Mouse (Mus musculus) lung, postnatal 36 days (tissue): ENCODE measurements around the gene Snx9.

ENCODE experiments used
- DNase-seq: peaks from one replicate; pipeline ENCODE4 v3.0.0; 2022; ENCODE audit warnings: mixed read lengths

Gene Snx9

GRCm38 (mm10) chr17:5807847-5808386, 33.2 kb upstream of the Snx9 start:
- peak; percentile 49 for DNase-seq

GRCm38 (mm10) chr17:5813863-5814640, 27.1 kb upstream of the Snx9 start:
- peak; percentile 40 for DNase-seq

DNA sequence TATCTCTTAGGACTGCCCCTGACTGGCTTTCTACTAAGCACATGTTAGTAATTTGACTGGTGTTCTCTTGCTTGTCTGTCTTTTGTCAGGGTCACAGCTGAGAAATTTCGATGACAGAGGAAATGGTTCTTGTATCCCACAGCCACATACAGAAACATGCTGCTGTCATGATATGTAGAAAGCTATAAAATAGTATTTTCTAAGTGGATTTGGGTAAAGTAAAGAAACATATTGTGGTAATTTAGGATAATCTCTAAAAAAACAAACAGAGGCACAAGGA, 26.5 kb upstream of the Snx9 start:
- DNase-seq: no peak

GRCm38 (mm10) chr17:5817871-5818270, 23.3 kb upstream of the Snx9 start:
- no peak for DNase-seq

DNA sequence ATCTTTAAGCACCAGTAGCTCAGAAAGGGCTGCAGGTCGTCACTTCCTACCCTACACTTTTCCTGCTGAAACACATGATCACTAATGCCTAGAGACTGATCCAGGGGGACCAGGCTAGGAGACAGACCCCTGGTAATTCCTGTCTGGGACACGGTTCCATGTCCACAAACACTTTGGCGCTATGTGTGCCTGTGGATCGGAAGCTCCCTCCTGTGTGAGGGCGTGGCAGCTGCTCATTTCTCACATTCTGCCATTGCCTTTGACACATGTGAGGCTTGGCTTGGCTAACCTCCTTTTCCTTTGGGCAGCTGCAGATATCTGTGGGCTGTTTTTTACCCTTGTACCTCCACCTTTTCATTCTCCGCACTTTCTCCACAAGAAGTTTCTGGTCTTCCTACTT, 22.0 kb upstream of the Snx9 start:
- DNase-seq: no peak

GRCm38 (mm10) chr17:5819799-5820201, 21.3 kb upstream of the Snx9 start:
- no peak for DNase-seq

DNA sequence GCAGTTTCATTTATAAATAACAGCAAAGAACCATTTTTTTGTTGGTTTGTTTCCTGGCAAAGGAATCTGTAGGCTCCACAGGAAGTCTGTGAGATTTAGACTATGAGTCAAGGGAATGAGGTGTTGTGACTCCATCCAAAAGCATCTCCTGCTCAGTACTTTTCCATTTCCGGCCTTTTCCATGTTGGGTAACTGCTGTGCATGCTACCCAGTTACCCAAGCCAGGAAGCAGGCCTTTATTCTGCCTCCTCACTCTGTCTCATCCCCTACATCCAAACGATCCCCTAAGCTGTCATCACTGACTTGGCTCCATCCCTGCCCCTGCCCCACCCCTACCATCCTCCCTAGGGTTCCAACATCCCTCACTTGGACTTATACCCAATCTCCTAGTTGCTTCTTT, 18.6 kb upstream of the Snx9 start:
- peak; percentile 33 for DNase-seq

DNA sequence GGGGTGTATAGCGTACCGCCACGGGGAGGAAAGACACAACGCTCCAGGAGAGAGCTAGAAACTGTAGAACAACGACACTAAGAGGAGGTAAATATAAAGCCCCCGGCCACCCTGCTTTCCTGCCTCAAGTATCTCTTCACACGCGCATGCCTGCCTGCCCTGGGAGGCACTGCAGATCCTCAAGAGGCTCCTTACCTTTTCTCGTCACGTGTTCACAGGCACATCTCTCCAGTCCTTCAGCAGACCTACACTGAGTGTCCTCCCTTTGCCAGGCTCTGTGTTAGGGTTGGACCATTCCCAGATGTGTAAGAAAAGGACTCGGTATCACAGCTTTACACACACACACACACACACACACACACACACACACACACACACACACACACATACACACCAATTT, 18.1 kb upstream of the Snx9 start:
- no peak for DNase-seq

DNA sequence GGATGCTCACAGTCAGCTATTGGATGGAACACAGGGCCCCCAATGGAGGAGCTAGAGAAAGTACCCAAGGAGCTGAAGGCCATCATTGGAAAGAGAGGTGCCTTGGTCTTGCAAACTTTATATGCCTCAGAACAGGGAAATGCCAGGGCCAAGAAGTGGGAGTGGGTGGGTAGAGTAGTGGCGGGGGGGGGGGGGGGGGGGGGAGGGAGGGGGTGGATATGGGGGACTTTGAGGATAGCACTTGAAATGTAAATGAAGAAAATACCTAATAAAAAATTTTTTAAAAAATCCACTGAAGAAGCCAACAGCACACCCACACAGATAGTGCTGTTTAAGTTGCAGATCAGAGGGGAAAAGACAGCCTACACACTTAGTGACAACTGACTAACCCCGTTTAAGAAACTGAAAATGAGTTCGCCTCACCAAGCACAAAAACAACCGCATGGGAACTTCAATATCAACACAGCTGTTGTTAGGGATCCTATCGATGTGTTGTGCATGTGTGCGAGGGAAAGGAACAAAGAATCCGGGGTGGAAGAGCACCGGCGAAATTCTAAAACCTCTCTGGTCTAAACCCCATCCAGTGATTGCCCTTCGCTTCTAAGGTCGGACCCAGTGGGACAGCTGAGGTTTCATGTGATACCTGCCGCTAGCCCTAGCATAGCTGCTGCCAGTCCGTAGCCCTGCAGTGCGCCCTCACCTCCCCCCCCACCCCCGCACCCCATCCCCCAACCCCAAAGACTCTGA, 13.1 kb upstream of the Snx9 start:
- DNase-seq: no peak

DNA sequence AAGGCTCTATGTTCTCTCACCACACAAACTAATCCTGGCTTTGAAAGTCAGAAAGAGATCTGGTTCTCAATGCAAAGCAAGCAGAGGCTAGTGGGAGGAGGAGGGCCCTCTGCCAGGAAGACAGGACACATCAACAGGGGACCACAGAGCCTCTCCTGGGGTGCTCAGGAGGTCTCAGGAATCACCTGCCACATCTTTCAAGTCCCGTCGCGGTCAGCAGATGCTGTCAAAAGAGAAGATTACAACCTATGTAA, 12.6 kb upstream of the Snx9 start:
- DNase-seq: no peak

GRCm38 (mm10) chr17:5828944-5829343, 12.2 kb upstream of the Snx9 start:
- no peak for DNase-seq

DNA sequence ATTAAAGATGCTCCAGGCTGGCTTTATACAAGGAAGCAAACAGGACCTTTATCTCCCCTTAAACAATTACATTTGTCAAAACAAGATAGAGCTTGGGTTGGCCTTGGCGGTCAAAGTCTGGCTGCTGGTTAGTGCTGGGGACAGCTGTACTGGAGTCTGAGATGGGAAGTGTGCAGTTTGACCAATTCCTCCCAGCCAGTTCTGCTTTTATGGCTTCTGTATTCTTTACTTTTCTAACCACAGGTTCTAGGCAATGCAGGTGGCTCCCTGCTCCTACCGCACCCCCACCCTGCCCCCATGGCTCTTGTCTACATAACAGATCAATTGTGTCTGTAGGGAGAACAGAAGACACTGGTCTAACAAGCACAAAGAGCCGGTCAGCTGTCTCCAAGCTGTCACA, 11.2 kb upstream of the Snx9 start:
- DNase-seq: no peak

GRCm38 (mm10) chr17:5830382-5830781, 10.7 kb upstream of the Snx9 start:
- no peak for DNase-seq

- no peak for DNase-seq
Observed at GRCm38 (mm10) chr17:5830832-5831231, 10.3 kb upstream of the Snx9 start.

DNA sequence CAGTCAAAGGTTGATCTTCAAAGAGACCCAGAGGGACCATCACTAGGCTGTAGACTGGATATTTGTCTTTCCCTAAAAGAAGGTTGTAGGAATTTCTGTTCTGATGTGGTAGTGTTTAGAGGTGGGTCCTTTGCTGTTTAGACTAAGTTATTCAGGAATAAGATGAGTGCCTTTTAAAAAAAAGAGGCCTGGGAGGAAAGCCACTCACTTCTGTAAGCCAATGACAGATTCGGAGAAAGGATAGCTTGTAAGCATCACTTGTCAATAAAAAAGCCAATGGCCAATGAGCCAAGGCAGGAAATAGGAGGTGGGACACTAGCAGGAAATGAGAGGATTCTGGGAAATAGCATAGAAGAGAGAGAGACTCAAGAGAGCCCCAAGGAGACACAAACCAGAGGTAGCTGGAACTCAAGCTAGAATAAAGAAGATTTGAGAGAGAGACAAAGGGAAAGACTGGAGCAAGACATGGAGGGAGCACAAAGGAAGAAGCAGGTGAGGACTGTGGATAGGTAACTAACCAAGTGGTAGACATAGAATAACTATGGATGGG, 9.8 kb upstream of the Snx9 start:
- DNase-seq: no peak

DNA sequence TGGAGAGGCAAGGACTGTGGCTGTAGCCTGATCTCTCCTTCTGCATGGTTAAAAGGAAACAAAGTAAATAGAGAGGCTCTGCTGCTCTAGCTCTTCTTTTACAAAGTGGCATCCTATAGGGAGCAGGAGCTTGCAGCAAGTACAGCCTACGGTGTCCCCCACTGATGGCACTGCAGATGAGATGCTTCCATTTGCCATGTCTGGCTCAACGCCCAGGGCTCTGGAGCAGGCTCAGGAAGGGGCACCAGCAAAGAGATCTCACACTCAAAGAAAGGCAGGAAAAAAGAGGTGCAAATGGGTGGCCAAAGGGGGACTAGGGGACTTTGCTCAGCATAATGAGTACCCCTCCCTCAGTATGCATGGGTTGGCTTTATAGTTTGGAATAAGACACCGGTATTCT, 7.0 kb upstream of the Snx9 start:
- no peak for DNase-seq

DNA sequence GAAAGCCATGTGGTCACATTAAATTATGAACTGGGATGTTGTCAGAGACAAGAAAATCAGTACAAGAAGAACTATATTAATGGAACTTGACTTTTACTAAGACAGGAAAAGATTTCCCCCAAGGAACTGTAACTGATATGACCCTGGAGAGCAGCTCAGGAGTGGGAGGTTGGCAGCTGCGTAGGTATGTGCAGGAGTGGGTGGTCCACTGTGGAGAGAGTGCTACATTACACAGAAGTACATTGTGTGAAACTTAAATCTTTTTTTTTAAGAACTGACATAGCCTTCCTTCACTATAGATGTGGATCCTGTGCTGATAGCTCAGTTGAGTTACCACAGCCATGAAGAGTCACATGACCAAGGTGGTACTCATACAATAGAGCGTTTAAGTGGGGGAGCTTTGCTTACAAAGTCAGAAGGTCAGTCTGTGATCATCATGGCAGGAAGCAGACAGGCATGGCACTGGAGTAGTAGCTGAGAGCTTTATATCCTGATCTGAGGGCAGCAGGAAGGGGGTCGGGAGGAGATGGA, 6.3 kb upstream of the Snx9 start:
- DNase-seq: no peak

DNA sequence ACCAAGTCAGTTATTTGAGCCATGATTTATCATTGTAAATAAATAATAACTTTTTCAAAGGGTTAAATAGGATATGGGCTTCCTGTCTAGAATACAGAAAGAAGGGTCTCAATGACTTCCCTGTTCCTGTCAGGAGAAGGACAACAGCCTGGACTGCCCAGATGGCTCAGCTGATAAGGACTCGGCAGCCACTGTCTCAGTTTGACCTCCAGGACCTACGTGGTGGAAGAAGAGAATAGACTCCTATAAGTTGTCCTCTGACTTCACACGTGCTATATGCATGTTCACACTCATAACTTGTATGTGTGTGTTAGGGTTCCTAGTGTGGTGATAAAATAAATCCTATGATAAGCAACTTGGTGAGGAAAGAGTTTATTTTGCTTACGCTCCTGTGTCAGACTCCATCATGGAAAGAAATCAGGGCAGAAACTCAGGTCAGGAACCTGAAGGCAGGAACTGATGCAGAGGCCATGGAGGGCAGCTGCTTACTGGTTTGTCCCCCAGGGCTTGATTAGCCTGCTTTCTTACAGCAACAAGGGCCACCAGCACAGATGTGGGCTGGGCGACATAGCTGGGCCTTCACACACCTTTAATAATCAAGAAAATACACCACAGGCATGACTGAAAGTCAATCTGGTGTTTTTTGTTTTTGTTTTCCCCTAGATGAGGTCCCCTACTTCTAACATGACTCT, 1.4 kb upstream of the Snx9 start:
- no peak for DNase-seq

GRCm38 (mm10) chr17:5840550-5841127, 490 bp upstream of the Snx9 start:
- peak; percentile 46 for DNase-seq

- no peak for DNase-seq
Observed at GRCm38 (mm10) chr17:5841943-5842273, 779 bp downstream of the Snx9 start.

DNA sequence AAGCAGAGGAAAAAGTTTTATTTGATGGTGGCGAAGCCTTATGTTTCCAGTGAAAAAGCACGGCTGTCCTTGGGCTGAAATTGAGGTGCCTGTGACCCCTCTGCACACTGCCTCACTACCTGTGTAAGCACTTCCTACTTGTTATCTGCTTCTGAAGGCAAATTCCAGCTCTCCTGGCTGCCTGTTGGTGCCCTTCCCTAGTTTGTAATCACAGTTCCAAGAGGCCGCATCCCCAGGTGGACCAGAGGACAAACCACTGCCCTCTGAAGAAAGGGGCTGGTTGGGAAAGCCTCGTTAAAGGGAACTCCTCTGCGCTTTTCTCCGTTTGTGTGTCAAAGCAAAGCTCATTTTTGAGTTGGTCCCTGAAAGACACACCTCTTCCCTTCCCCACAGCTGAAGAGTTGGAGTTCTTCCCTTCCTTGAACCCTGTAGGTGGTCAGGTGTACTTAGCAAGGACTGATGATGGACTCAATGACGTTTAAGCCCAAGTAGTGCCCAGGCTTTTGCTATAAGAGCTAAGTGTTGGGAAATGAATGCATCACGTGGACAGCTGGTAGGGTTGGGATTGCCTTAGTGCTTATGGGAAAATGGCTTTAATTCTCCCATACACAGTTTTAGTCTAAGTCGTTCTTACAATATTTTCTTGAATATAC, 2.0 kb downstream of the Snx9 start:
- DNase-seq: no peak

- DNase-seq: no peak
Observed at GRCm38 (mm10) chr17:5843641-5843990, 2.5 kb downstream of the Snx9 start.

DNA sequence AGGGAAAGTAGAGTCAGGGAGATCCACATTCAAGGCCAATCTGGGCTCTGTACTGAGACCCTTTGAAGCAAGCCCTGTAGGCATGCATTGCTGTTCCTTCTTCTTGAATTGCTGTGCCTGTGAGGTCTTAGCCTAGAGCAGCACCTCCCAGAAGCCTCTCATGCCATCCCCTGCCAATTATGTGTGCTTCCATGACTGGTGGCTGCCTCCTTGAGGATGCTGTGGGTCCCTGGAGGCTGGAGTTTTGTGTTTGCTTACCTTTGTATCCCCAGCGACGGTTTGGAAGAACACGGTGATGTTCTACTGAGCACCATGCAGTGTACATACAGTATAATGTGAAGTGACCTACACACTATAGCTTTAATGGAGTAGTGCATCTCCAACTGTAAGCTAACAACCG, 4.2 kb downstream of the Snx9 start:
- no peak for DNase-seq
